Mouse (Mus musculus): ENCODE data around the gene Nat8f4.

DNA sequence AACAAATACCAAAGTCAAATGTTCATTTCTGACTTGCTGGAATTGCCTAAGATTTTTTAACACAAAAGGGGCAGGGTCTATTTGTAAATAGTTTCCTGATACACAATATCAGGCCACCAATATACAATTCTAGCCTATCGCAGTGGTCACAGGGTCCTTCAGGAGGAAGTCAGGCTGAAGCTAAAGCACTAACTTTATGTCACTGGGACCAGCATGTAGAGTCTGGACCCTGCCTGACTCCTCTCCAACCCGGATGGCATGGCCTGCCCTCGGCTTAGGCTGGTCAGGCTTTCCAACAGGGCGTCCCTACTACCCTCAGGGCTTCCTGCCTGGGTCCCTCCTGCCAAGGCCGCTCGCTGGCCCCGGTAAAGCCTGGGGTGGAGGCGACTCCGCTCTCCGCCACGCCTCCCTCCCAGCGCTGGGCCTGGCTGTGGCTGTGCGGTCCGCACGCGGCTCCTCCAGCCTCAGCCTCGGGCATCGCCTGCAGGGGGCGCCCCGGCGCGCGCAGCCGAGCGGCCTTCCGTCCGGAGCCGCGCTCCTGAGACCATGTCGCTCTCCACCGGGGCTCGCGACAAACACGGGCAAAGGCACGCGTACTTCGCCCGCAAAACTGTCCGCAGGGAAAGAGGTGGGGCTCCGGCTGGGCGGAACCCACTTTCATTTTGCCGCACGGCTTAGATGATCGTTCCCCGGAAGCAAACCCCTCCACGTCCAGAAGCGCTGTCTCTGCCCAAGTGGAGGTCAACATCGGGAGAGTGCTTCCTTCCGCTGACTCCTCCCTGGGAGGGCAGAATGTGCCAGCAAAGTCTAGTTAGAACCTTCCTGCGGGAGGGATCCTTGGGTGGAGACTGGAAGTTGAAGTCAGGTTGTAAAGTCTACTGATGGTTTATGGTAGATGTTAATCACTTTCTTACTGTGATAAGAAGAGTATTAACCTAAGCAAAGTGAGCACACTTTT lies 32.1 kb upstream of the Nat8f4 start:
- TF ChIP-seq CTCF (IDR thresholded peaks at IDR 0.05; ENCODE audit: insufficient read depth, low read depth, low read length): peak; percentile 66; the same call in 1 of the 2 replicates
- 0 out of 2 replicates have a peak, but pooled peaks have one; percentile 18 for TF ChIP-seq POLR2A (IDR thresholded peaks at IDR 0.05; ENCODE audit: insufficient read depth, low read depth, low read length)
